ENCODE assay signal across 12 mouse cellular contexts in the genomic region with DNA sequence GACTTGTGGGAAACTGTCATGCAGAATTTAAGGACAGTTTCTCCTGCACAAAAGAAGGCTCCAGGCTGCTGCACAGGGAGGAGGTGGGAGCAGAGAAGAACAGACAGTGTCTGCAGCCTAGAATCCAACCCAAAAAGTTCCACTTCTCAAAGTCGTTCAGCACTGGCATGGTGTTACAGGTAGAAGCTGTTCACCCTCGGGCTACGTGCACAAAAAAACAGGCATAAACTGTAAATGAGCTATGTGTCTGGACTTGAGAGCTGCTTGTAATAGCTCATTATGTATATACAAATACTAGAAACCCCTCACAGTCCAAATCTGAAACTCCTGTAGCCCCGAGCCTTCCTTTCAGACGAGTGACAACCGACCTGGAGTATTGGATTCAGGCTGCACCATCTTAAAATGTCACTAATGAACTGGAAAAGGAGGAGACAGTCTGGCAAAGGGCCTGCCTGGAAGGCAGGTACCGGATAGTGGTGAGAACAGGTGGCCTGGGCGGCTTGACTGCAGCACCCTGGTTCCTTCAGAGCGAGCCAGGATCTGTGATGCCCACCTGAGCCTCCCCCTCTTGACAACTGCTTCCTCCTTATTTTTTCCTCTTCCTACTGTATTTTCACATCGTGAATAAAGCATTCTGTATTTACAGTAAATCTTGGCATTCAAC. TPM values are rescaled to one million over a fixed set of nuclear protein-coding genes. Genes with fewer than 3 reads are reported as not detected.
DNase-seq lines count a peak whose midpoint lies in the region; ATAC-seq and TF ChIP-seq lines count a peak whose summit lies in the region.
"Had no signal": no experiment of that assay in that cellular context is flagged by ENCODE, and none has a peak within 500 bp of the region (broad histone marks: within the 10 kb centered on the region; RNA-seq: fewer than 3 reads in every experiment).

No protein-coding gene starts in this region.

- no peak for DNase-seq in forebrain, embryonic 14.5 days (ENCODE audit: low spot score)
- no peak for DNase-seq in forebrain, embryonic 11.5 days (ENCODE audit: low spot score)
- DNase-seq in thymus, adult 2 months: no peak
- no peak for DNase-seq in thymus, postnatal 36 days
- DNase-seq in limb, embryonic 14.5 days (ENCODE audit: low spot score): peak; percentile 23
- no peak for DNase-seq in kidney, adult 9 months
- DNase-seq in retina, embryonic 14.5 days (ENCODE audit: low spot score): no peak
- no peak for DNase-seq in urinary bladder, postnatal 4 days (ENCODE audit: low spot score in 2 of 2)

- peaks cover 14% of the 10 kb centered on the region for H3K4me1 ChIP-seq in forebrain, embryonic 14.5 days (ENCODE audit: control insufficient read depth, insufficient read depth, low read length)
- H3K4me1 ChIP-seq in forebrain, embryonic 11.5 days (replicated peaks; ENCODE audit: control insufficient read depth, insufficient read depth, low read length): peaks cover 3% of the 10 kb centered on the region; the same call in 1 of the 2 replicates
- peaks cover 19% of the 10 kb centered on the region for H3K4me1 ChIP-seq in thymus, adult 2 months (replicated peaks; ENCODE audit: control insufficient read depth, insufficient read depth, low read length)
- H3K4me1 ChIP-seq in limb, embryonic 14.5 days (ENCODE audit: control insufficient read depth, insufficient read depth, low read length): peaks cover 19% of the 10 kb centered on the region

- 0 out of 2 replicates have a peak overlapping the region, but pooled peaks have one; percentile 9 for H3K27ac ChIP-seq in forebrain, embryonic 14.5 days (ENCODE audit: low read depth, low read length)
- no peak overlapping the region for H3K27ac ChIP-seq in forebrain, embryonic 11.5 days (ENCODE audit: low read depth, low read length)
- H3K27ac ChIP-seq in thymus, adult 2 months (ENCODE audit: control insufficient read depth, insufficient read depth, low read length): no peak overlapping the region
- no peak overlapping the region; the same call in 1 of the 2 replicates for H3K27ac ChIP-seq in limb, embryonic 14.5 days (replicated peaks; ENCODE audit: low read depth, low read length)
- H3K27ac ChIP-seq: heart, embryonic 13.5 days; lung, embryonic 15.5 days; stomach, embryonic 15.5 days had no signal

- no peak for ATAC-seq in forebrain, embryonic 14.5 days
- ATAC-seq in forebrain, embryonic 11.5 days (replicated peaks; ENCODE audit: low FRiP score): no peak
- ATAC-seq in limb, embryonic 14.5 days (ENCODE audit: low FRiP score, low read depth): no peak
- ATAC-seq: activated CD4-positive, CD25-positive, alpha-beta regulatory T cell, adult 4 months had no signal

- H3K36me3 ChIP-seq in forebrain, embryonic 14.5 days (ENCODE audit: control insufficient read depth, insufficient read depth, low read length): no peaks in the 10 kb centered on the region
- no peaks in the 10 kb centered on the region for H3K36me3 ChIP-seq in forebrain, embryonic 11.5 days (ENCODE audit: control insufficient read depth, insufficient read depth, low read length)
- no peaks in the 10 kb centered on the region for H3K36me3 ChIP-seq in thymus, adult 2 months (ENCODE audit: control insufficient read depth, insufficient read depth, low read length)
- H3K36me3 ChIP-seq in limb, embryonic 14.5 days (ENCODE audit: control insufficient read depth, insufficient read depth, low read length): peaks cover 5% of the 10 kb centered on the region; the same call in 1 of the 2 replicates
- H3K36me3 ChIP-seq: lung, embryonic 15.5 days; stomach, embryonic 15.5 days had no signal

- TF ChIP-seq CTCF in thymus, adult 2 months (IDR thresholded peaks at IDR 0.05; ENCODE audit: borderline replicate concordance, control insufficient read depth, extremely low read depth, insufficient read depth, low read length, poor library complexity): no peak

- no peak overlapping the region for H3K9ac ChIP-seq in forebrain, embryonic 14.5 days (ENCODE audit: low read length)
- H3K9ac ChIP-seq in forebrain, embryonic 11.5 days (ENCODE audit: low read length): no peak overlapping the region
- no peak overlapping the region for H3K9ac ChIP-seq in limb, embryonic 14.5 days (ENCODE audit: low read depth, low read length, severe bottlenecking)
- H3K9ac ChIP-seq: heart, embryonic 13.5 days; lung, embryonic 15.5 days; stomach, embryonic 15.5 days had no signal

- H3K4me3 ChIP-seq in forebrain, embryonic 14.5 days (ENCODE audit: low read depth, low read length): no peak overlapping the region
- H3K4me3 ChIP-seq in forebrain, embryonic 11.5 days (ENCODE audit: low read depth, low read length): no peak overlapping the region
- H3K4me3 ChIP-seq in thymus, adult 2 months (ENCODE audit: control insufficient read depth, insufficient read depth, low read length): peak overlapping the region; percentile 32; the same call in 1 of the 2 replicates
- no peak overlapping the region for H3K4me3 ChIP-seq in limb, embryonic 14.5 days (replicated peaks; ENCODE audit: low read length)
- H3K4me3 ChIP-seq: heart, embryonic 13.5 days; lung, embryonic 15.5 days; stomach, embryonic 15.5 days had no signal

- H3K9me3 ChIP-seq in forebrain, embryonic 14.5 days (replicated peaks; ENCODE audit: control insufficient read depth, low read length): no peaks in the 10 kb centered on the region
- H3K9me3 ChIP-seq in forebrain, embryonic 11.5 days (ENCODE audit: control insufficient read depth, low read length): no peaks in the 10 kb centered on the region
- H3K9me3 ChIP-seq in limb, embryonic 14.5 days (ENCODE audit: control insufficient read depth, low read length): no peaks in the 10 kb centered on the region
- H3K9me3 ChIP-seq: heart, embryonic 13.5 days; lung, embryonic 15.5 days; stomach, embryonic 15.5 days had no signal

- H3K4me2 ChIP-seq in forebrain, embryonic 14.5 days (ENCODE audit: low read length): no peak overlapping the region
- H3K4me2 ChIP-seq in forebrain, embryonic 11.5 days (ENCODE audit: low read depth, low read length, severe bottlenecking): no peak overlapping the region
- no peak overlapping the region; the same call in 1 of the 2 replicates for H3K4me2 ChIP-seq in limb, embryonic 14.5 days (replicated peaks; ENCODE audit: low read depth, low read length, severe bottlenecking)
- H3K4me2 ChIP-seq: heart, embryonic 13.5 days; lung, embryonic 15.5 days; stomach, embryonic 15.5 days had no signal

- WGBS in forebrain, embryonic 14.5 days: 59% methylated on average over 10 of the region's 10 CpGs
- 83% methylated on average over 10 of the region's 10 CpGs for WGBS in forebrain, embryonic 11.5 days
- 57% methylated on average over 10 of the region's 10 CpGs for WGBS in thymus, adult 2 months
- 33% methylated on average over 10 of the region's 10 CpGs for WGBS in limb, embryonic 14.5 days

- no peak for TF ChIP-seq POLR2A in thymus, adult 2 months (IDR thresholded peaks at IDR 0.05; ENCODE audit: control insufficient read depth, extremely low read depth, insufficient read depth, low read length, poor library complexity)
- no peak for TF ChIP-seq POLR2A in limb, embryonic 14.5 days (IDR thresholded peaks at IDR 0.05; ENCODE audit: borderline replicate concordance, extremely low read depth, insufficient read depth, insufficient read length)

- no peaks in the 10 kb centered on the region for H3K27me3 ChIP-seq in forebrain, embryonic 14.5 days (replicated peaks; ENCODE audit: control insufficient read depth, insufficient read depth, low read length)
- no peaks in the 10 kb centered on the region for H3K27me3 ChIP-seq in forebrain, embryonic 11.5 days (ENCODE audit: control insufficient read depth, insufficient read depth, low read length)
- H3K27me3 ChIP-seq in thymus, adult 2 months (ENCODE audit: control insufficient read depth, insufficient read depth, low read length): no peaks in the 10 kb centered on the region
- no peaks in the 10 kb centered on the region for H3K27me3 ChIP-seq in limb, embryonic 14.5 days (ENCODE audit: control insufficient read depth, insufficient read depth, low read length)
- H3K27me3 ChIP-seq: heart, embryonic 13.5 days; lung, embryonic 15.5 days; stomach, embryonic 15.5 days had no signal

RNA-seq across cellular contexts. Expression of a gene that starts 41.2 kb away (rescaled TPM):
- polyA plus RNA-seq in forebrain, embryonic 14.5 days (2014; fragmentation: Nextera tagmentation; extraction: Ambion mirVana): 8.9 and 12.9 TPM in 2 replicates
- 7.8 and 8.1 TPM in 2 replicates for polyA plus RNA-seq in forebrain, embryonic 11.5 days (2014; fragmentation: Nextera tagmentation; extraction: Ambion mirVana)
- 7.4 and 8.5 TPM in 2 replicates for polyA plus RNA-seq in thymus, adult 2 months (2012; rRNA removed)
- 13.4 and 13.8 TPM in 2 replicates for polyA plus RNA-seq in limb, embryonic 14.5 days (2012; rRNA removed)
- 13.4 and 14.3 TPM in 2 replicates for polyA plus RNA-seq in limb, embryonic 14.5 days (2014; fragmentation: Nextera tagmentation; extraction: Ambion mirVana)
